Mouse (Mus musculus) layer of hippocampus, adult 2 months (tissue): Measurements from ENCODE around the gene Aym1. TPM values are rescaled to one million over a fixed set of nuclear protein-coding genes. Genes with fewer than 3 reads are reported as not detected.
A peak's percentile ranks its signal among the peaks of the same experiment; 100 is the strongest.
"Not testable (repeated sequence)": the region's sequence is repeated elsewhere in the genome, so short reads cannot be mapped to it uniquely, and the experiment has no call there.

Source experiments
- DNase-seq, 2 experiments: peaks; one replicate each; pipeline ENCODE4 v3.0.0; 2022; ENCODE audit warnings: low spot score in 2 of 2
- H3K27ac ChIP-seq: fragments of 200-600 bp; 2 replicates; pipeline ENCODE4 v1.8.1; 2022
- H3K4me3 ChIP-seq: fragments of 200-600 bp; 2 replicates; pipeline ENCODE4 v1.8.1; 2022; ENCODE audit warnings: mild to moderate bottlenecking
- CTCF ChIP-seq: fragments of 200-600 bp; conservative IDR thresholded peaks from 2 replicates; pipeline ENCODE4 v1.8.1; 2022; ENCODE audit warnings: antibody characterized with exemption, mild to moderate bottlenecking, moderate library complexity
- total RNA-seq, 2 experiments: library from RNA; stranded (reverse); gene quantifications; 2 replicates each; pipeline ENCODE4 v1.2.3; 2021

Gene Aym1
- total RNA-seq, 2 experiments from 2014 or later = not detected

DNA sequence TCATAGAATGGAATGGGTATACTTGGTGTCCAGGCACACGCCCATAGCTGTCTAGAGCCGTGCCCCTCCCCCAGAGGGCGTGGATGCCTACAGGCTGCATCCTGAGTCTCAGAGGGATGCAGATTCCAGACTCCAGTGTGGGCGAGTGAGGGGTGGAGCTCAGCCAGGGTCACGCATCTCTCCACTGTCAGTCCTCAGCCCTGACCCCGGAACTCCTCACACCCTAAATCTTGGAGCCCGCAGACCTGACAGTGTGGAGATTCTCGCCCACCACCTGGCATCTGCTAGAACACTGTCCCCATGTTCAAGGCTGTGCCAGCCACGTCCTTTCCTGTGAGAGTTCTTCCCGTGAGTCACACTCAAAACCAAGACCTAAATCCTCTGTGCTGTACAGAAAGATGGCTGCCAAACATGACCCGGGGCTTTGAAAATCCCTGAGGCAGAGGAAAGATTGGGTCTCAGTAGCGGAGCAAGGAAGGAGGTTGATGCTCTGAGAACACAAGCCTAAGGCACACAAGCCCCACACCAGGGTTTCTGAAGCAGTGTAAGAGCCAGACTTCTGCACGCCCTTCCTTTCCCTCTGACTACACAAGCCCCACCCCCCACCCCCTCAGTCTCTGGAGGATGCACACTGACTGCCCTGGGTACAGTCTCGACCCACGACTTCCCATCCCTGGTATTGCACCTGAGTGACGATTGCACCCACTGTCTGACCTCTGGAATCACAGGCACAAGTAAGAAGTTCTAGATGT is 12.3 kb upstream of the Aym1 start:
- no peak for DNase-seq
- no peak overlapping the region for H3K4me3 ChIP-seq

DNA sequence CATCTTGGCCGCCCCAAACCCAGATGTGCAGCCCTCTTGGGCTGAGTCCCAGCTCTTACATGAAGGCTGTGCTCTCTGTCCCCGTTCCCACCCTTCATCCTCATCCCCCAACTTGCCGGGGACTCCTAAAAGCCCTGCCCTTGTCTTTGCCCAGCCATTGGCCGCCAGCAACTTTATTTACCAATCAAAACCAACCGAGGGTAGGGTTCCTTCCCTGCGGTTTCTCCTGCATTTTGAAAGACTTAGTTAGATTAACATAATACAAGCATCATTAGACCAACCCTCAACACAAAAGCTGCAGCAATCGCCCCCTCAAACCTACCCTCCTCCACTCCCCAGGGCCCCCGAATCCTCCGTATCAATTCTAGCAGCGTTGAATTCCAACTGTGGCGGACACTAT is 11.3 kb upstream of the Aym1 start:
- Histone ChIP-seq H3K27ac (no peak overlapping the region), H3K4me3 (no peak overlapping the region)
- DNase-seq = no peak
- TF ChIP-seq CTCF = no peak

More for the DNA sequence above, 12.3 kb upstream of the Aym1 start:
- no peak for TF ChIP-seq CTCF
- no peak overlapping the region for H3K27ac ChIP-seq

DNA sequence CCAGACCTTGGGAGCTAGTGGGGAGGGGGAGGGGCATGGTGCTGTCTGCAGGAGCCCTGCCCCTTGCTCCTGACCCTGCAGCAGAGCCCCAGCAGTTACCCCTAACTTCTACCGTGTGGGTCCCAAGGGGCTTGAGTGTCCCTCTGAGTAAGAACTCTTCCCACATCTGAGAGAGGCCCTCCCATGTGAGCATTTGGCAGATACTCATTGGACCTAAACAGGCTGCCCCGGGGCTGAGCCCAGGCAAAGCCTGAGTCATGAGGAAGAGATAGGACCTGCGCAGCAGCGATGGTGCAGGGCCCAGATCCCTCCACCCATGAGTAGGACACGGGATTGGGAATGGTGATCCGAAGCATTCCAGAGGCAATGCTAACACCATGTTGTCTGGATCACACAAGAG is 10.4 kb upstream of the Aym1 start:
- H3K27ac ChIP-seq, DNase-seq, H3K4me3 ChIP-seq: not testable (repeated sequence)

DNA sequence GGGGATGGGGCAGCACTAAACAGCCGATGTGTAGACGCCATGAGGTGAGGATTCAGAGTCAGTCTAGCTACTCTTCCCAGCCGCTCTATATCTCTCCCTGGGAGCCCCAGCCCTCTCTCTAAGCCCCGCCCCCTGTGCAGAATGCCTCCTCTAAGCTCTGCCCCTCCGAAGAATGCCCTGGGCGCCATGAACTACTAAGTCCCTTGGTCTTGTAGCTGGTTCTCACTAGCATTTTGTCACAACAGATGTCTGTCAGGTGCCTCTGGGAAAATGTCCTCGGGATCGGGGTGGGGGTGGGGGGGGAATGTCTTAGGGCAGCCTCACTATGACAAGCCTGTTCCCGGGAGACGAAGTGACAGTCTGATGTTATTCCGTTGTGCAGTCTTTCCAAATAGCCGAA is 9.5 kb upstream of the Aym1 start:
- TF ChIP-seq CTCF = no peak
- no peak overlapping the region for H3K4me3 ChIP-seq
- DNase-seq = no peak
- H3K27ac ChIP-seq = no peak overlapping the region

DNA sequence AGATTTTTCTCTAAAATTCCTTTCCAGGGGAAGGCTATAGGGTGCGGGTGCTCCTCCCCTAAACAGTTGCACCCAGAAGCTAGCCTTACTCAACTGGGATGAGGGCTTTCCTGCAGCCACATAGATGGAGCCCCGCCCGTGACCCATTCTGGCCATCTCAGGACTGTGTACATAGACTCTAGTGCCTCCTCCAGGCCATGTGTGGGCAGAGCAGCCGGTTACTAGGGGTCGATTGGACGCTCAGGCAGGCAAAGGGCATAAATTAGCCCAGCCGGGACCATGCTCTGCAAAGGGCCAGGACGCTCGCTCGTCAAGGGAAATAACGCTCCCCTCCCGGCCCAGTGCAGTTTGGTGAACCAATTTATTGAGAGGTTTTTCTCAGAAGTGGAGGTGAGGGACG is 8.5 kb upstream of the Aym1 start:
- H3K27ac ChIP-seq = peak overlapping the region; percentile 72
- DNase-seq = peak in 1 of 2 experiments; percentile 10
- TF ChIP-seq CTCF = peak; percentile 57
- H3K4me3 ChIP-seq = no peak overlapping the region

DNA sequence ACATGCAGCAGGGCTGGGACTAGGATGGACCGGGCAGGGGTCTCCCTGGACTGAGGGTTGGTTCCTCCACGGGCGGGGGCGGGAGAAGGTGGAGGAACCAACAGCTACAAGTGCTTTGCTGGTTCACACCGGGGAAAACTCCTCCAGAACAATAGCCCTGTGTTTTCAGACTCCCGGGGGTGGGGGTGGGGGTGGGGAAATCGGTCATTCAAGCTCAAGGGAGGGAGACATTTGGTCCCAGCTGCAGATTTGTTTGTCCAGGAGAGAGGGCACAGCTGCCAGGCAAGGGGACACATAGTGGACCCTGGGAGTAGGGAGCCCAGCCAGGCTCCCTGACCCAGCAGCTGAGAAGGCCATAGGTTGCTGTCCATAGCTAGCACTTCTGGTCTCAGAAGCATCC is 7.9 kb upstream of the Aym1 start:
- no peak overlapping the region for H3K4me3 ChIP-seq
- no peak for DNase-seq
- TF ChIP-seq CTCF = no peak
- peak overlapping the region; percentile 72; the same call in 1 of the 2 replicates for H3K27ac ChIP-seq

DNA sequence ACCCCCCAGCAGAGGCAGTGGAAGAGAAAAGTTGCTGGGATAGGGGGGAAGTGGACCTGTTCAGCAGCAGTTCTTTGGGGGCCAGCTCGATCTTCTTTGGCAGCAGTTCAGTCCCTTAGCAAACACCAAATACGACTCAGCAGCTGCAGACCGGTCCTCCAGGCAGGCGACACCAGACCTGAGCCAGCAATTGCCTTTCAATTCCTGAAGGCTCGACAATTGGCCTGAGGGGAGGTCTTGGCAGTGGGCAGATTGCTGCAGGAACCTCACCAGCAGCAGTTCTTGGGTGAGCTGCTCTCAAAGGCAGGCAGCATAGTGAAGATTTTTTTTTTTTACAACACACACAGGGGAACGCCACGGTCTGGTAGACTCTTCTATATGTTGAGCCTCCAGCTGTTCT is 7.3 kb upstream of the Aym1 start:
- TF ChIP-seq CTCF = no peak
- no peak for DNase-seq
- Histone ChIP-seq H3K27ac (no peak overlapping the region), H3K4me3 (no peak overlapping the region)

DNA sequence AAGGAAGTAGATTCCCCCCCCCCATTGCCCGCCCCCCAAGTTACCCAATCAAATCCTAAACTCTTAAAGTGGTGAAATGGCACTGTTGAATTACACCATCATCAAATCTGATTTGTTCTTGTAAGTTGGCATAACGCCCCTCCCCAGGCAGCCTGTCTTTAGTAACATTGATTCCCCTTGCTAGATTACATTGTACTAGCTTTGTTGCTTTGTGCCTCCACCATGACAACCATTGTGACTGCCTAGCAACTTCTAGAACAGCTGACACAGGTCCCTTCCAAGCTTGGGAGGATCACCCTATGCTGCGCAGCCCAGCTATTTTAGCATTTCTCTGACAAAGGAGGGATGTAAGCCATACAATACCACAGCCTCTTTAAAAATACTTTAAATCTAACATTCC is 5.3 kb upstream of the Aym1 start:
- H3K4me3 ChIP-seq = no peak overlapping the region
- peak overlapping the region; percentile 77 for H3K27ac ChIP-seq
- no peak for TF ChIP-seq CTCF
- peak; percentile 46 to 71 for DNase-seq

DNA sequence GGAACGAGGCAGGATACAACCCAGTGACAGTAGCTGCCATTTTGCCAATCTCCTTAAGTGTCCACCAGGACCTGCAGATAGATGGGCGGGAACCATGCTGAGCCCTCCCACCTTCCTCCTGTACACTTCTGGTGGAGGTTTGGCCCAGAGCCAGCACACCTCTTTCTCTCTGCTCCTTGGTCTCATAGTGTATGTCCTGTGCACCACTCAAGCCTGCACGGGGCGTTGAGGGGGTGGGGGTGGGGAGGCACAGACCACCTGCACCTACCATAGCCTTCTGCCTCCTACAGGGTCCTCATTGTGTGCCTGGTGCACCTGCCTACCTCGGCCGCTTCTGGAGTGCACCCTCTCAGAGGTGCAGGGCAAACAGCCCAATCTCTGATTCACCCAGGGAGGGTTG is 4.5 kb upstream of the Aym1 start:
- TF ChIP-seq CTCF = no peak

DNA sequence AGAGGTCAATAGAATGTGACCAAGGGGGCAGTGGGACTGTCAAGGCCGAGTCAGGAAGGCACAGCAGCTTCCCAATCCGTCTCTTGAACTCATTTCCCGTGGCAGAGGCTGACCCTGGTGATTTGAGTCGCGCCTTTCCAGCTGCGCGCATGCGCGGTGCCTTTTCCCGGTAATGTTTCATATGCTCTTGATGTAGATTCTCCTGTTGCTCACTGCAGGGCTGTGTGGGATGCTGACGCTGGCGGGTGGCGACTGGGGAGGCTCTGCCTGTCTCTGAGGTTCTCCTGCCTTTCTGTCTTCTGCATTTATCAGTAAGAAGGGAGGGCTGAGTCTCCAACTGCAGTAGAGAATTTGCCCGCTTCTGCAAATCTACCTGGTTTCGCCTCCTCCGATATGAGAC is 2.8 kb upstream of the Aym1 start:
- peak overlapping the region; percentile 51; the same call in 1 of the 2 replicates for H3K27ac ChIP-seq
- TF ChIP-seq CTCF = no peak
- no peak overlapping the region; the same call in 1 of the 2 replicates for H3K4me3 ChIP-seq
- peak; percentile 44 to 51 for DNase-seq

More for the DNA sequence above, 4.5 kb upstream of the Aym1 start:
- no peak for DNase-seq
- Histone ChIP-seq H3K27ac (peak overlapping the region; percentile 77), H3K4me3 (no peak overlapping the region)

DNA sequence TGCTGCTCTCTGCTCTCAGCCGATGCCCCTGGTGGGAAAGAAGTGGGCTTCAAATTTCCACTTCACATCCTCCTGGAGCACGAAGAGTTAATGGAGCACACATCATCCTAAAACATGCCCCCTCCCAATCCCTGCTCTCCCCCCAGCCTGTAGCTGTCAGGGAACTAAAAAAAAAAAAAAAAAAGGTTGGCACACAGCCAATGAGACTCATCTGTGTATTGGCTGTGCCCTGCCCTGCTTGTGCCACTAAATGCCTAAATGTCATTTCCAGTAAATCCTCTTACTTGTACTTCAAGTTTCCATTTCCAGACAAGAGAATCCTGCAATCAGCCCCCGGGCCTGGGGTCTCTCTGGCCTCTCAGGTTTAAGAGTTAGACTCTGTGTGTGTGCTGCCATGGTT is 562 bp downstream of the Aym1 start:
- no peak for TF ChIP-seq CTCF
- Histone ChIP-seq H3K27ac (no peak overlapping the region), H3K4me3 (no peak overlapping the region)
- DNase-seq = no peak

DNA sequence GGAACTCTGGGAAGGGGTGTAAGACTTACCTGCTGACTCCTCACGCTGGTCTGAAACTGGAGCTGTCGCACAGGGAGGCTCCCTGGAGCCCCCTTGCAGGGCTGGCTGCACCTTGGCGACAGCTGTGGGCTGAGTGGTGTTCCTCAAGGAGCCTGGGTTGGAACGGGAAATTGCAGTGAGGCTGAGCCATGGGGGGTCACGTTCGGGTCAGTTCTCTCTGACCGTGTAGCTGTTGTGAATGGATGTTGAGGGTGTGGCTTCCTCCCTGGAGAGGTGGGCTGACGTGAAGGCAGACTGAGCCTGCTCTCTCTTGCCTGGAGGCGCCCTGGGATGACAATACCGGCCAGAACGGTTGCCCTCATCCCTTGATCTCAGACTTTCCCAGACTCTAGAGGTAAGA is 1.7 kb downstream of the Aym1 start:
- no peak for DNase-seq
- Histone ChIP-seq H3K4me3 (no peak overlapping the region), H3K27ac (no peak overlapping the region)
- TF ChIP-seq CTCF = no peak

DNA sequence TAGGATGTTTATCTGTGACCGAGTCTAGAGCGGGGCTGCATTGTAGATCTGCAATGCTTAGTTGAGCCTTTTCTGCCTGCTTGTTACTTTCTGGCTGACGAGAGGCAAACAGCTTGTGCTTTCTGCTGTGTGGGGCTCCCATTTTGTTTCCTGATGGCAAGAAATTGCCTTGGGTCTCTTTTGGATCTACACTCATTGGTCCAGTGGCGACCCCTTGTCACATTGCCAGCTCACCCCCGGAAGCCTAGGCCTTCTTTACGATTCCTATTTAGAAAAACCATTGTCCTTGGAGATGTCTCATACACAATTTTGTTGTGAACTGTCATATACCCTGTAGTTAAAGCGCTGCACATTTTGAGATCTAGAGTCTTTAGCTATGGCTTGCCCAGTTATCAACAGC is 4.2 kb downstream of the Aym1 start:
- no peak for DNase-seq
- TF ChIP-seq CTCF = no peak
- Histone ChIP-seq H3K27ac (no peak overlapping the region), H3K4me3 (no peak overlapping the region)

DNA sequence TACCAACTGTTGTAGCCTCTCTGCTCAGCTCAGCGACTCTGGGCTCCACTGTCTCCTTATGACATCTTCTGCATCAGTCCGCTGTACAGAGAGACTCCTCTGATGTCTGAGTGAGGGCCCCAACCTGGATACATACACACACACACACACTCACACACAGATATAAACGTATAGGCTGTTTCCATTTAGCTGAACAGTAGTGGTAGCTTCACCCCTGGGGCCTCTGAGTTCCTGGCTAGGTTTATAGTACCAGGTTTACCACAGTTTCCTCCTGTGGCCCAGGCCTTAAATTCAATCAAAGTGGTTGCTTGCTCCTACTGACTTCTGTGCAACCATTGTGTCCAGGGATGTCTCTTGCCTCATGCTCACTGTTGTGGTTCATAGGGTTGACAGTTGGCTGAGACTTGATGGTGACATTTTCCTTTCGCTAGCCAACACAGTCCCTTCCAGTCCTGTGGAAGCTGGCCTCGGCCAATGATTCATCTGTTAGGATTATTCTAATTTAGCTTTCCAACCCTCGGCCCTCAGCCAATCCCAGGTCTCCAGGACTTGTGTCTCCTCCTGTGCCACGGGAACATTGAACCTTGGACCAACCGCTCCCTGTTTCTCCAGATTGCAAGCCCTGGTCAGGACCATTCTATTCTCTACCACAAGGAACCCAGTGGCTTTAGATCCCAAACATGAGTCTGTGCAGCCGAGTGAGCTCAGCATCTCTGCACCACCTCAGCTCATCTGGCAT is 5.3 kb downstream of the Aym1 start:
- no peak for TF ChIP-seq CTCF
- H3K27ac ChIP-seq = no peak overlapping the region
- no peak for DNase-seq
- H3K4me3 ChIP-seq = no peak overlapping the region
